Mouse (Mus musculus) cerebellum, adult (tissue): ENCODE results near the gene Sigirr.

Experiments used
- ATAC-seq: cut with Nextera tagmentation; 2 replicates; pipeline ENCODE4 v1.9.2; 2017; ENCODE audit warnings: mild to moderate bottlenecking, moderate library complexity, mixed read lengths; ENCODE audit not compliant: insufficient number of reproducible peaks, low FRiP score, low TSS enrichment

Sigirr gene

GRCm38 (mm10) chr7:141063353-141063752 is 37.0 kb downstream of the Sigirr start:
- ATAC-seq, result no peak

GRCm38 (mm10) chr7:141062525-141062924 is 37.8 kb downstream of the Sigirr start:
- peak; percentile 53; the same call in 1 of the 2 replicates for ATAC-seq

- ATAC-seq, result no peak
Measured at GRCm38 (mm10) chr7:141061269-141061692, 39.1 kb downstream of the Sigirr start.

- peak; percentile 92 for ATAC-seq
Measured at GRCm38 (mm10) chr7:141060426-141061242, 39.7 kb downstream of the Sigirr start, which contains the start of gene B4galnt4. Gene B4galnt4, plus strand, starts transcription at chr7:141061104.

- no peak for ATAC-seq
Measured at GRCm38 (mm10) chr7:141059929-141060328, 40.4 kb downstream of the Sigirr start.

GRCm38 (mm10) chr7:141058601-141059341 is 41.6 kb downstream of the Sigirr start:
- no peak for ATAC-seq

- no peak for ATAC-seq
Measured at GRCm38 (mm10) chr7:141057541-141057940, 42.8 kb downstream of the Sigirr start.

GRCm38 (mm10) chr7:141056976-141057375 is 43.4 kb downstream of the Sigirr start:
- ATAC-seq, result no peak

- ATAC-seq, result no peak
Measured at GRCm38 (mm10) chr7:141055785-141056184, 44.6 kb downstream of the Sigirr start.

- no peak for ATAC-seq
Measured at GRCm38 (mm10) chr7:141052421-141052820, 48.0 kb downstream of the Sigirr start.

- no peak for ATAC-seq
Measured at GRCm38 (mm10) chr7:141052016-141052415, 48.4 kb downstream of the Sigirr start.

GRCm38 (mm10) chr7:141051060-141051685 is 49.2 kb downstream of the Sigirr start:
- no peak for ATAC-seq

- ATAC-seq, result no peak
Measured at GRCm38 (mm10) chr7:141049326-141049725, 51.0 kb downstream of the Sigirr start.

- ATAC-seq, result peak; percentile 83; the same call in 1 of the 2 replicates
Measured at GRCm38 (mm10) chr7:141048226-141049218, 51.9 kb downstream of the Sigirr start.

GRCm38 (mm10) chr7:141047581-141048225 is 52.7 kb downstream of the Sigirr start:
- peak; percentile 60; the same call in 1 of the 2 replicates for ATAC-seq

- no peak for ATAC-seq
Measured at GRCm38 (mm10) chr7:141046931-141047580, 53.3 kb downstream of the Sigirr start.

GRCm38 (mm10) chr7:141042539-141042938 is 57.8 kb downstream of the Sigirr start:
- no peak for ATAC-seq

- ATAC-seq, result no peak
Measured at GRCm38 (mm10) chr7:141041661-141042060, 58.7 kb downstream of the Sigirr start.
